Mouse (Mus musculus) stomach, embryonic 16.5 days (tissue): ENCODE measurements around the gene Limk1. TPM values are rescaled to one million over a fixed set of nuclear protein-coding genes. Genes with fewer than 3 reads are reported as not detected.
"Not testable (repeated sequence)": the region's sequence is repeated elsewhere in the genome, so short reads cannot be mapped to it uniquely, and the experiment has no call there.

ENCODE experiments used
- ATAC-seq: fragments of 200-750 bp; cut with Nextera tagmentation; 2 replicates; pipeline ENCODE4 v1.8.0; 2017; ENCODE audit warnings: moderate number of reproducible peaks, moderate TSS enrichment; ENCODE audit not compliant: insufficient read depth, low FRiP score
- H3K27ac ChIP-seq: fragments of 300-500 bp; sonication (generic); 2 replicates; pipeline ENCODE4 v1.5.1; 2014; ENCODE audit warnings: low read length
- H3K27me3 ChIP-seq: fragments of 300-500 bp; sonication (generic); 2 replicates; pipeline ENCODE4 v1.6.1; 2014; ENCODE audit warnings: low read length, control low read depth, mixed read lengths; ENCODE audit not compliant: control insufficient read depth, insufficient read depth
- H3K36me3 ChIP-seq: fragments of 300-500 bp; sonication (generic); 2 replicates; pipeline ENCODE4 v1.6.1; 2014; ENCODE audit warnings: low read length; ENCODE audit not compliant: control insufficient read depth, insufficient read depth
- H3K4me1 ChIP-seq: fragments of 300-500 bp; sonication (generic); 2 replicates; pipeline ENCODE4 v1.6.1; 2014; ENCODE audit warnings: low read length, control low read depth, mixed read lengths; ENCODE audit not compliant: control insufficient read depth, insufficient read depth
- H3K4me2 ChIP-seq: fragments of 300-500 bp; sonication (generic); 2 replicates; pipeline ENCODE4 v1.6.1; 2014; ENCODE audit warnings: low read depth, low read length, mixed read lengths
- H3K4me3 ChIP-seq: fragments of 300-500 bp; sonication (generic); replicated peaks from 2 replicates; pipeline ENCODE4 v1.5.1; 2014; ENCODE audit warnings: mild to moderate bottlenecking, low read length
- H3K9ac ChIP-seq: fragments of 300-500 bp; sonication (generic); 2 replicates; pipeline ENCODE4 v1.6.1; 2014; ENCODE audit warnings: low read length
- H3K9me3 ChIP-seq: fragments of 300-500 bp; sonication (generic); replicated peaks from 2 replicates; pipeline ENCODE4 v1.6.1; 2016; ENCODE audit warnings: low read length, control low read depth; ENCODE audit not compliant: control insufficient read depth
- WGBS: fragments of 180-500 bp; shearing (Covaris S2); extraction: QIAGEN DNeasy Blood & Tissue Kit; methylation state at CpG from one replicate; pipeline ENCODE4 v1.1.7; 2014; 5-methylcytosine and 5-hydroxymethylcytosine counted together
- polyA plus RNA-seq: library from polyadenylated mRNA; unstranded; fragments of >200 nt; fragmentation: Nextera tagmentation; extraction: Ambion mirVana; gene quantifications from 2 replicates; pipeline ENCODE4 v1.2.1, GENCODE M21; 2015

The Limk1 gene
- polyA plus RNA-seq, 1 experiment from 2014 or later: 3.7 TPM

- Histone ChIP-seq H3K9ac (no peak overlapping the region), H3K36me3 (peaks cover 3% of the 10 kb centered on the region; the same call in 1 of the 2 replicates), H3K4me1 (peaks cover 14% of the 10 kb centered on the region), H3K9me3 (no peaks in the 10 kb centered on the region), H3K27ac (0 out of 2 replicates have a peak overlapping the region, but pooled peaks have one; percentile 8), H3K27me3 (no peaks in the 10 kb centered on the region), H3K4me2 (no peak overlapping the region), H3K4me3 (no peak overlapping the region)
- WGBS: 100% methylated on average over 1 of the region's 1 CpGs
- ATAC-seq: no peak
Measured at GRCm38 (mm10) chr5:134672198-134672516, 16.2 kb downstream of the Limk1 start.

- Histone ChIP-seq H3K4me1 (peaks cover 11% of the 10 kb centered on the region), H3K27me3 (no peaks in the 10 kb centered on the region), H3K27ac (peak overlapping the region; percentile 8; the same call in 1 of the 2 replicates), H3K36me3 (peaks cover 3% of the 10 kb centered on the region; the same call in 1 of the 2 replicates), H3K4me2 (no peak overlapping the region), H3K9me3 (no peaks in the 10 kb centered on the region), H3K4me3 (no peak overlapping the region), H3K9ac (no peak overlapping the region)
- no peak for ATAC-seq
- WGBS: 71% methylated on average over 17 of the region's 17 CpGs
Measured at GRCm38 (mm10) chr5:134671335-134672197, 16.8 kb downstream of the Limk1 start.

DNA sequence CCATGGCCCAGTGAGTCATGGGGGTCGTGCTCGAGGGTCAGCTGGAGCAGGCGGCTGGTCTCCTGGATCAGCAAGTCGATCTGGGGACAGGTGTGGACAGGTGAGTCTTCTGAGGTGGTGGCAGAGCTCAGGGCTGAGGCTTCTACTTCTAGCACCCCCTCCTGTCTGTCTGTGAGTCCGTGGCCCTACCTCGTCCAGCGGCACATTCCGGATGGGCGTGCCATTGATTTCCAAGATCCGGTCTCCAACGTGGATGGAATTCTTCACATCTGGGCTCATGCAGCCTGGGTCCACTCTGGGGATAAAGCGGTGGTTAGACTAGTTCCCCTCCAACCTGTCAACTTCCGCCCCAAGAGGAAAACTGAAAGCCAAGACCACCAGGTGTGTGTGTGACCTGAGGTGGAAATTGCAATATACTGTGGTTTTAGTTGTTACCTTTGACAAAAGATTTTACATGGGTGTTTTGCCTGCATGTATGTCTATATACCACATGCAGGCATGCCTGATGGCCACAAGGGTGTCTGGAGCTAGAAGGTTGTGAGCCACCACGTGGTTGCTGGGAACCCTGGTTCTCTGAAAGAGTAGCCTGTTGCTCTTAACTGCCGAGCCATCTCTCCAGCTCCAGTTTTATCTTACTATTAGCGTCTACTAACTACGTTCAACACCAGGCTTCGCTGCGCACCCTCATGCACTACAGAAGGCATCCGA is 19.2 kb downstream of the Limk1 start:
- peaks cover 3% of the 10 kb centered on the region; the same call in 1 of the 2 replicates for H3K36me3 ChIP-seq
- no peak for ATAC-seq
- WGBS: 75% methylated on average over 20 of the region's 20 CpGs
- H3K4me2 ChIP-seq: no peak overlapping the region
- no peaks in the 10 kb centered on the region for H3K27me3 ChIP-seq
- no peak overlapping the region for H3K27ac ChIP-seq
- no peaks in the 10 kb centered on the region for H3K9me3 ChIP-seq
- H3K4me1 ChIP-seq: no peaks in the 10 kb centered on the region
- H3K4me3 ChIP-seq: no peak overlapping the region
- H3K9ac ChIP-seq: no peak overlapping the region

DNA sequence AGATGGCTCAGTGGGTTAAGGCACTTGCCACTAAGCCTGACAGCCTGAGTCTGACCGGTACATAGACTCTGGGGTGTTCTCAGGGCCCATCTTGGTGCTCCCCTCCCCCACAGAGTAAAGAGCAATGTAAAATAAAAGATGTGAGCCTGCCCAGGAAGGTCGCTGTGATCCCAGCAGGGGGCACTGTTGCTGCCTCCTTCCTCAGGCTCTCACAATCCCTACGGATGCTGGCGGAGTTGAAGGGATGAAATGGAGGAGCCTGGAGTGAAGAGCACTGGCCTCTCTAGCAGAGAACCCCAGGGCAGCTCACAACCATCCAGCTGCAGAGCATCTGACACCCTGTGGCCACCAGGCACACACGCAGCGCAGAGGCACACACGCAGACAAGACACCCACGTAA is 19.9 kb downstream of the Limk1 start:
- WGBS: 41% methylated on average over 8 of the region's 8 CpGs
- no peaks in the 10 kb centered on the region for H3K9me3 ChIP-seq
- H3K4me3 ChIP-seq: no peak overlapping the region
- no peaks in the 10 kb centered on the region for H3K27me3 ChIP-seq
- H3K36me3 ChIP-seq: peaks cover 3% of the 10 kb centered on the region; the same call in 1 of the 2 replicates
- H3K4me2 ChIP-seq: no peak overlapping the region
- H3K4me1 ChIP-seq: no peaks in the 10 kb centered on the region
- H3K9ac ChIP-seq: no peak overlapping the region
- ATAC-seq: no peak
- no peak overlapping the region for H3K27ac ChIP-seq

- H3K9me3 ChIP-seq: no peaks in the 10 kb centered on the region
- H3K9ac ChIP-seq: no peak overlapping the region
- H3K27ac ChIP-seq: no peak overlapping the region
- no peak overlapping the region for H3K4me2 ChIP-seq
- no peak overlapping the region for H3K4me3 ChIP-seq
- no peak for ATAC-seq
- 83% methylated on average over 4 of the region's 4 CpGs for WGBS
- no peaks in the 10 kb centered on the region for H3K36me3 ChIP-seq
- no peaks in the 10 kb centered on the region for H3K27me3 ChIP-seq
- H3K4me1 ChIP-seq: 0 out of 2 replicates have a peak, but pooled peaks cover 2% of the 10 kb centered on the region
Measured at GRCm38 (mm10) chr5:134656708-134657107, 31.7 kb downstream of the Limk1 start.

GRCm38 (mm10) chr5:134652015-134652414 is 36.4 kb downstream of the Limk1 start:
- Histone ChIP-seq H3K27ac (no peak overlapping the region), H3K27me3 (no peaks in the 10 kb centered on the region), H3K9ac (no peak overlapping the region), H3K4me1 (0 out of 2 replicates have a peak, but pooled peaks cover 3% of the 10 kb centered on the region), H3K9me3 (no peaks in the 10 kb centered on the region), H3K4me2 (no peak overlapping the region), H3K36me3 (no peaks in the 10 kb centered on the region), H3K4me3 (no peak overlapping the region)
- no peak for ATAC-seq
- WGBS: 32% methylated on average over 7 of the region's 7 CpGs

- WGBS: 45% methylated on average over 4 of the region's 5 CpGs
- Histone ChIP-seq H3K27ac (no peak overlapping the region), H3K4me1 (0 out of 2 replicates have a peak, but pooled peaks cover 3% of the 10 kb centered on the region), H3K4me2 (no peak overlapping the region), H3K27me3 (no peaks in the 10 kb centered on the region), H3K9ac (no peak overlapping the region), H3K9me3 (no peaks in the 10 kb centered on the region), H3K36me3 (no peaks in the 10 kb centered on the region), H3K4me3 (no peak overlapping the region)
- no peak for ATAC-seq
Measured at GRCm38 (mm10) chr5:134650926-134651325, 37.5 kb downstream of the Limk1 start.

- WGBS: 89% methylated on average over 3 of the region's 4 CpGs
- H3K27ac ChIP-seq, ATAC-seq: not testable (repeated sequence)
Measured at GRCm38 (mm10) chr5:134648976-134649375, 39.4 kb downstream of the Limk1 start.

GRCm38 (mm10) chr5:134647394-134647793 is 41.0 kb downstream of the Limk1 start:
- no peak overlapping the region for H3K4me2 ChIP-seq
- no peaks in the 10 kb centered on the region for H3K36me3 ChIP-seq
- no peak overlapping the region for H3K27ac ChIP-seq
- no peak overlapping the region for H3K4me3 ChIP-seq
- ATAC-seq: no peak
- 77% methylated on average over 2 of the region's 2 CpGs for WGBS
- H3K9ac ChIP-seq: no peak overlapping the region
- no peaks in the 10 kb centered on the region for H3K9me3 ChIP-seq
- H3K4me1 ChIP-seq: peaks cover 3% of the 10 kb centered on the region; the same call in 1 of the 2 replicates
- no peaks in the 10 kb centered on the region for H3K27me3 ChIP-seq

More at GRCm38 (mm10) chr5:134648976-134649375, 39.4 kb downstream of the Limk1 start:
- not testable (repeated sequence) for H3K9me3 ChIP-seq, H3K4me1 ChIP-seq, H3K4me2 ChIP-seq, H3K9ac ChIP-seq, H3K27me3 ChIP-seq, H3K36me3 ChIP-seq, H3K4me3 ChIP-seq
